Mouse (Mus musculus) brain, embryonic 14.5 days (tissue): Measurements from ENCODE around the gene Lrfn4. TPM values are rescaled to one million over a fixed set of nuclear protein-coding genes. Genes with fewer than 3 reads are reported as not detected.

Experiments
- DNase-seq: peaks from one replicate; pipeline ENCODE4 v3.0.0-alpha.2; 2011; ENCODE audit warnings: low read depth
- CTCF ChIP-seq: fragments of 200-500 bp; IDR thresholded peaks from 2 replicates; pipeline ENCODE4 v1.5.1; 2012; ENCODE audit warnings: inconsistent platforms, mild to moderate bottlenecking, moderate library complexity, borderline replicate concordance; ENCODE audit not compliant: insufficient read depth, insufficient read length; ENCODE audit errors: extremely low read depth
- POLR2A ChIP-seq: fragments of 200-500 bp; IDR thresholded peaks from 2 replicates; pipeline ENCODE4 v1.6.1; 2012; ENCODE audit warnings: mild to moderate bottlenecking, inconsistent platforms, borderline replicate concordance; ENCODE audit not compliant: poor library complexity, insufficient read depth, insufficient read length, severe bottlenecking; ENCODE audit errors: extremely low read depth
- polyA plus RNA-seq: library from polyadenylated mRNA; depleted of rRNA; stranded (reverse); fragments of >200 nt; gene quantifications from 2 replicates; pipeline ENCODE4 v1.2.3, GENCODE M21; 2012; rRNA removed

The Lrfn4 gene
- polyA plus RNA-seq, result 90.3 and 98.5 TPM in 2 replicates

DNA sequence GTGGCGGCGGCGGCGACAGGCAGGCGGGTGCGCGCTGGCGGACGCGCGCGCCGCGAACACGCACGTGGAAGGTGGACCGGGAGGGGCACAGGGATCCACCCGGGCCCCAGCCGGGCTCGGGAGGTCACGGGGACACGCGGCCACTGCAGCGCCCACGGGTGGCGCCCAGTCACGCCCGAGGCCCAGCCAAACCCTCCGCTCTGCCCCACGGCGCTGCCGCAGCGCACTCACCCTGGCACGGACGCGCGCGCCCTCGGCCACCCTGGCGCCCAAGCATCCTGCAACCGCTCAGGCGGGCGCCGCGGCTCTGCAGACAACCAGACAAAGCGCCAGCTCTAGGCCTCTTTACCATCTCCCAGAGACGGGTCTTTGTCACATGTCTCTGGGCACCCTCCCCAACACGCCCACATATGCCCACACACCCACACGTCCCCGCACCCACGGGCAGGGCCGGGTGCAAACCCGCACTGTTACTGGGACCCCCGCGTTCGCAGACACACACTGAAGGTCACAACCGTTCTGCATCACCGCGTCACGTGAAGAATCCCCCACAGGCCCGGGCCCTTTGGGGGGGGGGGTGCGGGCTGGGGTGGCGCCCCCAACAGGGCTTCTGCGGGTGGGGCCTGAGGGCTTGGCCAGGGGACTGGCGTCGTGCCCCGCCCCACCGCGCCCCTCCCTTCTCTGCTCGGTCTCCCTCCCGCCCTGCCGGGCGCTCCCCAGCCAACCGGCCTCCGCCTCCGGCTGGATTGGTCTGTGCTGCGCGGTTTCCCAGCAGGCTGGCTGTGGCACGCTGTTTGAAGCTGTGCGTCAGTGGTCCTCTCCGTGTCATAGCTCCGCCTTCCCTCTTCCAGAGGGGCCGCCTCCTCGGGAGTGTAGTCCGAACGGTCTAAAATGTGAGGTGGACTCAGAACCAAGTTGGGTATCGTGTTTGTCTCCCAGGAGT is at the start of gene Lrfn4:
Lrfn4 (minus strand) TSS at position 517 of the 943 bp plus-strand sequence.
- peak; percentile 97 for DNase-seq
- TF ChIP-seq CTCF, result no peak
- peak; percentile 65 for TF ChIP-seq POLR2A

DNA sequence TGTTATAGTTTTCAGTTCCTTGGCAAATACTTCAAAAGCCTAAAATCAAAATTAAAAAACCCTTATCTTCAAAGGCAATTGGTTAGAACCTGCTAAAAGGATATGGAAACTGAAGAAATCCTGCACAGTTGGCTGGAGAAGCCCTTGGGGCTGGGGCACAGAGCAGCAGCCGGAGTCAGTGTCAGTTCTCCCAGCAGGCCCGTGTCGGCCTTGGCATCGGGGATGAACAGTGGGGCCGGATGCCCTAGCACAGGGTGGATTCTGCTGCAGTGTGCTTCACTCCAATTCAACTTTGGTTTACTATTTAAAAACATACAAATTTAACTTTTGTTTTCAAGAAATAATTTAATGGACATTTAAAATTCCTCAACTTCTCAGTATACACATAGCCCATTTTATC is 42.7 kb upstream of the Lrfn4 start:
- TF ChIP-seq CTCF (no peak), POLR2A (no peak)
- no peak for DNase-seq

DNA sequence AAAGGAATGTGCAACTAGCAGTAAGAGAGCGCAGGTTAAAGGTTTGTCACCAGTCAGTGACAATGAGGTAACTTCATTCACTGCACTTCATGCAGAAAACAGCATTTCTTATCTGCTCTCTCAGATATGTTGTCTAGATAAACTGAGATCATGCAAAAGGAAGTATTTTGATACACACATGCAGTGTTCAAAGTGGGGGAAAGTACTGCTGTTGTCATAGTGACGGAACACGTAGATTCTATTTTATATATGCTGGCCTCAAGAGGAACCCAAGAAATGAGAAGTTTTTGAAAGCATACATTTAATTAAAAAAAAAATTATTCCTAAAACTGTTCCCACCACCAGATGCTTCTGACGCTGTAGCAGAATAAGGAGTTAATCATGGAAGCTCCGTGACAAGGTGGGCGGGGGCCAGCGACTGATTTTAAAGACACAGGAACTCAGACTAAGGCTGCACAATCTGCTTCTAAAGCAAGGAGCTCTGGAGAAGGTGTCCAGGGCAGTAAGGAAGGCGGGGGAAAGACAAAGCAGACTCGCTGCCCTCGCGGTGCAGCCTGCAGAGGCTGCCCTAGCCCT is 31.5 kb upstream of the Lrfn4 start:
- DNase-seq, result no peak
- TF ChIP-seq POLR2A (no peak), CTCF (no peak)

DNA sequence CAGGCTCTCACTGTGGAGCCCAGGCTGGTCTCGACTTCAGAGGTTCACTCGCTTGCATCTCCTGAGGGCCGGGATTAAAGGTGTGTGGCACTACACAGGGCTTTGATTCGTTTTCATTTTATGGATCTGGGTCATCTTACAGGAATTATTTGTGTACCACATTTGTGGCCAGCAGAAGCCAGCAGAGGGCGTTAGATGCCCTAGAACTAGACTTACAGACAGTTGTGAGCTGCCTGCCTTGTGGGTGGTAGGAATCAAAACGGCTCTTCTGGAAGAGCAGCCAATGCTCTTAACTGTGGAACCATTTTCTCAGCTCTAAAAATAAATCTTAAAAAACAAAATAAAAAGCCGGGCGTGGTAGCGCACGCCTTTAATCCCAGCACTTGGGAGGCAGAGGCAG is 28.8 kb upstream of the Lrfn4 start:
- DNase-seq, result peak; percentile 71
- no peak for TF ChIP-seq POLR2A
- TF ChIP-seq CTCF, result peak; percentile 48; the same call in 1 of the 2 replicates

DNA sequence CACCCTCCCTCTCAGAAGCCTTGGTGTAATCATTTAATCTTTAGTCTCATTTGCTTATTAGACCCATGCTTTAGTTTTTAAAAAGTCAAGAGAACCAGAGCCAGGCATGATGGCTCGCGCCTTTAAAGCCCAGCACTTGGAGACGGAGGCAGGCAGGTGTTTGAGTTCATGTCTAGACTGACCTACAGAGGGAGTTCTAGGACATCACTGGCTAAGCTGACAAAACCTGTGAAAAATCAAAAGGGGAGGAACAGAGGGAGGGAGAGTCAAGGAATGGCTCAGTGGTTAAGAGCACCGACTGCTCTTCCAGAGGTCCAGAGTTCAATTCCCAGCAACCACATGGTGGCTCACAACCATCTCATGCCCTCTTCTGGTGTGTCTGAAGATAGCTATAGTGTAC is 20.5 kb upstream of the Lrfn4 start:
- TF ChIP-seq CTCF (no peak), POLR2A (no peak)
- DNase-seq, result no peak

DNA sequence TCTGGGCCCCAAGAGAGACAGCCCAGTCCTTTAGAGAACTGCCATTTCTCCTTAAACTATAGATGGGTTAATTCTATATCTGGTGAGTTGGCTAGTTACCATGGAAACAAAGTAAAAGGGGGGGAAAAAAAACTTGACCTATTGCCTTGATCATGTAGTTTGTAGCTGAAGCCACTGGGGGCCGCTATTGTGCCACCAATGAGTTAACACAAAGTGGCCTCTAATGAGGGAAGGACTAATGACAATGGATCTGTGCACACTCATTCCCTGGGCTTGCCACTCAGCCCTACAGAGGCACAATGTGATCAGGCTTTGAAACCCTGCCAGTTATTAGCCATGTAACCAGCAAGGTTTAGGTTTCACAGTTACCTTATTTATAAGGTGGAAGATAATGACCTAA is 13.4 kb upstream of the Lrfn4 start:
- peak; percentile 29; the same call in 1 of the 2 replicates for TF ChIP-seq POLR2A
- TF ChIP-seq CTCF, result peak; percentile 82; the same call in 1 of the 2 replicates
- DNase-seq, result peak; percentile 92

DNA sequence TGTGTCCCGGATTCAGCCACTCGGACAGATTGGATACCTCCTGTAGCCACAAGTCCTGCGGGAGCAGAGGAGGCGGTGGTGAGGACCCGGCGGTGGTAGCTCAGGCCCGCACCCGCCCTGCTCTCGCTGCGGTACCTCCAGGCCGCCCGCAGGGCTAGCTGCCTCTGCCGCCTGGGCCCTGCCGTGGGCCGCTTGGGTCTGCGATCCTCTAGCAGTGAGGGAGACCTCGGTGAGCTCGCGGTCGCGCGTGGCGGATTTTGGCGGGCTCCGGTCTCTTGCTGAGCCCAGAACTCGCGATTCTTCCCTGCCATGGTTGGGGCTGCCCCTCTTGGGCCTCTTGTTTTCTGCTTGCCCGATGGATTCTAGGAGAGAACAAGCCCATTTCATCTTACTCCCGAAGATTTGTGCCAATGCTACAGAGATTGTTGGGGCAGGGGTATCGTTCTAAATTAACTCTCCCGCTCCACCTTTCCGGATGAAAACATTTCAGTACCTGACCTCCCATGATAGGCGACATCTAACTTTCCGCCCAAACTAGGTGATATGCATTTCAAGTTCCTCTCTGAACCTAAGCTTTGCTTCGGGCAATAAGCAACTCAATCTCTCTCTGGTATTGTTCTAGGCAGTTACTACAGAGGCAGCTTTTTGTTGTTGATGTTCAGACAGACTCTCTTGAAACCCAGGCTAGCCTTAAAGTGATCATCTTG is 10.5 kb upstream of the Lrfn4 start:
- no peak for TF ChIP-seq CTCF
- TF ChIP-seq POLR2A, result no peak
- DNase-seq, result no peak

DNA sequence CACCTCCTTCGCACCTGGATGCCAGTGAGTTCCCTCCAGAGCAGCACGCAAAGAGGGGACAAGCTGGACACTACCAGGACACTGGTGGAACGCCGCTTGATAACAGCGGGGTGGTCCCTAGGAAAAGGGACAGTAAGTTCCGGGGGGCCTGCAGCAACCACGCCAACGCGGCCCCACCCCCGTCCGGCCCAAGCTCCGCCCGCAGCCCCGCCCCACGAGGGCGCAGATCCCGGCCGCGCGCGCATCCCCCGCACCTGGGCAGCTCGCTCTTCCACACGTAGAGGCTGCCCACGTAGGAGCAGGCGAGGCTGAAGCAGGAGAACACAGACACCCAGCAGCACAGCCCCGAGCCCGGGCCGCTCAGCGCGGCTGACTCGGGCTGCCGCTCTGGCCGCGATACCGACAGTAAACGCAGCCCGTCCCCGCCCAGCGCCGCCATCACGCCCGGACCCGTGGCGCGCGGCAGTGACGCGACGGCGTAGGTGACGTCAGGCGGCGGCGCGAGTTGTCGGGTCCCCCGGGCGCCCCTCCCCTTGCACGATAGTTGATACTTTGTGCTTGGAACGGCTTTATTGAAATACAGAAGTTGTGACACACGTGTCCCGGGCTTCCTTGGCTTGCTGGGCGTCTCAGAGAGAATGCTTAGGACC is 9.8 kb upstream of the Lrfn4 start, which contains the start of gene Rce1:
Rce1 (minus strand) TSS at position 463 of the 650 bp plus-strand sequence.
- TF ChIP-seq POLR2A, result peak; percentile 98
- no peak for TF ChIP-seq CTCF
- peak; percentile 95 for DNase-seq

DNA sequence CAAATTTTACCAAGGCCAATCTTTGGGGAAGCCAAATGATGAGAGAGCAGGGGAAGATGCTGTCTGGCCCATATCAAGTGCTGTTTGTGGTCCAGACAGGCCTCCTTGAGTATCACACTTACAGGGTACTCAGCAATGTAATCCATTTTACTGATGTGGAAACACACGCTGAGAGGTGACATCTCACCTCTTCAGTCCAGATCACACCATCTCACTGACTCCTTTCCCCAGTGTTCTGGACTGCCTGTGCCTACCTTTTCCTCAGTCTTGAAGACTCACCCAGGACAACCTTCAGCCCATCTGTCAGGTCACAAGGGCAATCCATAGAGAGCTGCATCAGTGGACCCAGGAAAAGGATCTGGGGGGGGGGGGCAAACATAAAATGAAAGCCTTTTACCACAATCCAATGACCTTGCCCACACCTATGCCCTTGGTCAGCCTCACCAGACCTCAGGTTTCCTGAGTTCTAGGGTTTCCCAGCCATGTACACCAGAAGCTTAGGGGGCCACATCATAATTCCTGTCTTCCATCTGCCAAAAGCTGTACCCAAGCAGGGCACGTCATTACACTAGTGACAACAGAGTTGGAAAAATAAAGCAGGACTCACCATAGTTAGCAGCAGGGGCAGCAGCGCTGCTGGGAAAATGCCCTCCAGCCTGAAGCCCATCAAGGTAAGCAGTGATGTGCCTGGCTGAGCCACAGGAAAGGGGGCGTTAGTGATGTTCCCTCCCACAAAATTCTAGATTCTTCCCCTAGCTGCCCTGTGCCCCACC is 9.1 kb upstream of the Lrfn4 start:
- TF ChIP-seq POLR2A (no peak), CTCF (no peak)
- no peak for DNase-seq

DNA sequence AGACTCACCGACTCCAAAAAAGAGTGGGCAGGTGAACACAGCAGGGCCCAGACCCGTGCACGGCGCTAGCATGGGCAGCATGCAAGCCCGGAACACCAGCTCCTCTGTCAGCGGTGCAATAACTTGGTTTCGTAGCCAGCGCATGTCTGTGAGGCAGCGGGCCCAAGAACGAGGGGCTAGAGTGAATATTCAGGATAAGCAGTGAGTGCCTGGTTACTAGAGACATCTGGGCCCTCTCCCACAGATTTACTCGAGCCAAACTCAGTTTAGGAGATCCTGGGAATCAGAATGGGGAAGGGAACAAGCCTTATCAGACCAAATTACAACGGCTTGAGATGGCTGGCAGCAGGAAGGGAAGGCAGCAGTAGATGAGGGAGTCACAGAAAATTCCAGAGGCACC is 8.5 kb upstream of the Lrfn4 start:
- DNase-seq, result no peak
- TF ChIP-seq POLR2A (no peak), CTCF (no peak)

DNA sequence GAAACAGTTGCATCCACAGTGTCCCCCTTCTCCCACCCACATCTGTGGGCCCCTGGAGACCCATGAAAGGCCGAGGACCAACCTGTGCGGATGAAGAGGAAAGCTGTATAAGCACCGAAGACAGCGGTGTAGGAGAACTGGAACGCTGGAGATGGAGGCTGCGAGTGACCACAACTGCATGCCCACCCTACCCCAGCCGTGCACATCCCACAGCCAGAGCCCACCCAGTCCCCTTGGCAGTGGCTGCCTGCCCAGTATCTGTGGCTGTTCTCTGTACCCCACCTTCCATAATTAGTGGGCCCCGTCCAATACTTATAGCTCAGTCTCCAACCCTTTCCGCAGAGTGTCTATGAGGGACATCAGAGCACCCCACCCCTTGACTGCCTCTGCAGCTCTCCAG is 8.0 kb upstream of the Lrfn4 start:
- TF ChIP-seq CTCF (no peak), POLR2A (no peak)
- DNase-seq, result no peak

DNA sequence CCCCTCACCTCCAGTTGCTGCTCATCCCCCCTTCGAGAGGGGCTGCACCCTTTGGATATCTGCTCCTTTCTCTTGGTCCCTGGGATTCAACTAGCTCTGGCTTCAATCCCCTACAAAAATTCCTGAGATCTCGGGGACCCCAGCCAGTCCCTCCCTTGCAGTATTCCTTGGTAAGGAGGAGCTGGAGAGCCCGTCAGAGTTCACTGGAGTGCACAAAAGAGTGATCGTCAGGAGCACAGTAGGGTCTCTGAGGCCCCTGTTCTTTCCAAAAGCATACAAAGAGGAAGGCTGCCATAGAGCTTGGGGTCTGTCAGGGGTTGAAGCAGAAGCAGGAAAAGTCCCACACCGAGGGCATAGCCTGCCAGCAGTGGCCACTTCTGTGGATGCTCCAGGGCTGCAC is 7.3 kb upstream of the Lrfn4 start:
- no peak for DNase-seq
- TF ChIP-seq CTCF (no peak), POLR2A (no peak)

DNA sequence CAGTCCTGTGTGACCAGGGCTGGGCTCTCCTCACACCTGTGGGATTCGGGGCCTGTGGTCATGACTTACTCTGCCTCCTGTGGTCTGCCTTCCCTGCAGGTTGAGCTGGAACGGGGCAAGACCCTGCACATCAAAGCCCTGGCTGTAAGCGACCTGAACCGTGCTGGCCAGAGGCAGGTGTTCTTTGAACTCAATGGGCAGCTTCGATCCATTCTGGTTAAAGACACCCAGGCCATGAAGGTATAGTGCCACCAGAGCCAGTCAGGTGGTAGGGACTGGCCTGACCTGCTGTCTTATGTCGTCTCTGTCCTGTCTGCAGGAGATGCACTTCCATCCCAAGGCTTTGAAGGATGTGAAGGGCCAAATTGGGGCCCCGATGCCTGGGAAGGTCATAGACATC is 5.3 kb upstream of the Lrfn4 start:
- no peak for DNase-seq
- TF ChIP-seq POLR2A (no peak), CTCF (no peak)

DNA sequence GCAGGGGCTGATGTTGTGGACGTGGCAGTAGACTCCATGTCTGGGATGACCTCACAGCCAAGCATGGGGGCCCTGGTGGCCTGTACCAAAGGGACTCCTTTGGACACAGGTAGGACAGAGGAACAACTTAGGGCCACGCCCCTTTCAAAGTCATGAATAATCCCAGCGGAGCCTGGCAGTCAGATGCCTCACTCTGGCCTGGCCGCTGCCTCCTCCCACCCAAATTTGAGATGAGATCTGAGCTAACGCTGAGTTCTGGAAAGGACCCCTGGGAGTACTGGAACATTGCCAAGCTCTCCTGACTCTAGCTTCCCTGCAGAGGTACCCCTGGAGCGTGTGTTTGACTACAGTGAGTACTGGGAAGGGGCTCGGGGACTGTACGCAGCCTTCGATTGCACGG is 4.0 kb upstream of the Lrfn4 start:
- no peak for DNase-seq
- no peak for TF ChIP-seq CTCF
- no peak for TF ChIP-seq POLR2A
